ENCODE assay signal across 8 mouse cellular contexts in genomic region chr14:20138484-20139355, GRCm38 (mm10). TPM values are rescaled to one million over a fixed set of nuclear protein-coding genes. Genes with fewer than 3 reads are reported as not detected.
DNase-seq lines count a peak whose midpoint lies in the region; ATAC-seq and TF ChIP-seq lines count a peak whose summit lies in the region.

Gene Saysd1 (minus strand): TSS chr14:20138534.

- no peak within 1 kb of the TSS for H3K4me2 ChIP-seq in forebrain, embryonic 16.5 days (ENCODE audit: low read length)
- no peak within 1 kb of the TSS for H3K4me2 ChIP-seq in midbrain, embryonic 14.5 days (ENCODE audit: low read length)

- H3K9ac ChIP-seq in ES-E14 (ENCODE audit: insufficient read depth, low read depth, low read length, poor library complexity, severe bottlenecking): no peak within 1 kb of the TSS
- H3K9ac ChIP-seq in forebrain, embryonic 16.5 days (replicated peaks; ENCODE audit: low read depth, low read length): no peak within 1 kb of the TSS
- no peak within 1 kb of the TSS for H3K9ac ChIP-seq in midbrain, embryonic 14.5 days (replicated peaks; ENCODE audit: low read length)

- 74% methylated on average over 16 of the region's 16 CpGs for WGBS in kidney, adult 2 months
- WGBS in forebrain, embryonic 16.5 days: 84% methylated on average over 16 of the region's 16 CpGs
- WGBS in midbrain, embryonic 14.5 days: 88% methylated on average over 16 of the region's 16 CpGs

- ATAC-seq in forebrain, embryonic 16.5 days: no peak
- no peak for ATAC-seq in midbrain, embryonic 14.5 days (ENCODE audit: low FRiP score, low TSS enrichment)

- in situ Hi-C loops in ES-E14 (cut with MboI; ENCODE audit: low sequenced_read_pairs in 2 of 2, unreplicated experiment in 2 of 2): no loop called here

- H3K27ac ChIP-seq in kidney, adult 2 months (ENCODE audit: insufficient read depth, low read depth, low read length): no peak within 1 kb of the TSS
- no peak within 1 kb of the TSS for H3K27ac ChIP-seq in ES-E14 (ENCODE audit: insufficient read depth, low read depth, low read length, poor library complexity, severe bottlenecking)
- no peak within 1 kb of the TSS for H3K27ac ChIP-seq in forebrain, embryonic 16.5 days (ENCODE audit: low read length)
- no peak within 1 kb of the TSS for H3K27ac ChIP-seq in midbrain, embryonic 14.5 days (replicated peaks; ENCODE audit: low read depth, low read length)
- no peak within 1 kb of the TSS for H3K27ac ChIP-seq in left cerebral cortex, adult 2 months

- intact Hi-C loops in left cerebral cortex, adult 2 months (cut with DNase I): no loop called here
- intact Hi-C loops in left cerebral cortex, postnatal 4 days (cut with DNase I): no loop called here

- no peaks in the 10 kb centered on the region; the same call in 1 of the 2 replicates for H3K36me3 ChIP-seq in kidney, adult 2 months (ENCODE audit: control insufficient read depth, insufficient read depth, low read length)
- H3K36me3 ChIP-seq in ES-E14 (ENCODE audit: control insufficient read depth, insufficient read depth, low read length, poor library complexity, severe bottlenecking): peaks cover 42% of the 10 kb centered on the region
- H3K36me3 ChIP-seq in forebrain, embryonic 16.5 days (ENCODE audit: control insufficient read depth, insufficient read depth): no peaks in the 10 kb centered on the region
- H3K36me3 ChIP-seq in midbrain, embryonic 14.5 days (ENCODE audit: control insufficient read depth, insufficient read depth, low read length): no peaks in the 10 kb centered on the region

- H3K9me3 ChIP-seq in ES-E14 (ENCODE audit: control insufficient read depth, insufficient read depth, low read depth, low read length): no peaks in the 10 kb centered on the region
- no peaks in the 10 kb centered on the region for H3K9me3 ChIP-seq in forebrain, embryonic 16.5 days (ENCODE audit: control insufficient read depth, low read length)
- no peaks in the 10 kb centered on the region for H3K9me3 ChIP-seq in midbrain, embryonic 14.5 days (ENCODE audit: control insufficient read depth, low read length)

- no peak for DNase-seq in kidney, adult 2 months
- no peak for DNase-seq in kidney, adult 11 months
- DNase-seq in ES-E14 (ENCODE audit: low read depth, low spot score): no peak
- no peak for DNase-seq in midbrain, embryonic 14.5 days
- DNase-seq in left cerebral cortex, adult 2 months (ENCODE audit: extremely low spot score in 1 of 2, low spot score in 2 of 2): no peak
- no peak for DNase-seq in left cerebral cortex, postnatal 4 days
- no peak for DNase-seq in cerebellum, adult 11-12 months

- no peak for TF ChIP-seq CTCF in kidney, adult 2 months (conservative IDR thresholded peaks at IDR 0.05; ENCODE audit: insufficient read depth, insufficient read length, low read depth, low read length)
- no peak for TF ChIP-seq CTCF in left cerebral cortex, adult 2 months (IDR thresholded peaks at IDR 0.05)

- TF ChIP-seq POLR2A in kidney, adult 2 months (IDR thresholded peaks at IDR 0.05; ENCODE audit: low read depth, low read length): no peak

- H3K4me3 ChIP-seq in kidney, adult 2 months (ENCODE audit: insufficient read depth, low read depth, low read length): no peak within 1 kb of the TSS
- H3K4me3 ChIP-seq in ES-E14 (ENCODE audit: insufficient read depth in 1 of 2, low read depth in 1 of 2, low read length in 2 of 2, poor library complexity in 1 of 2, severe bottlenecking in 1 of 2): no peak within 1 kb of the TSS
- no peak within 1 kb of the TSS for H3K4me3 ChIP-seq in forebrain, embryonic 16.5 days (replicated peaks; ENCODE audit: low read length)
- no peak within 1 kb of the TSS for H3K4me3 ChIP-seq in midbrain, embryonic 14.5 days (replicated peaks; ENCODE audit: low read depth, low read length)
- H3K4me3 ChIP-seq in left cerebral cortex, adult 2 months: no peak within 1 kb of the TSS

- no peaks in the 10 kb centered on the region for H3K4me1 ChIP-seq in kidney, adult 2 months (ENCODE audit: control insufficient read depth, insufficient read depth, low read length)
- peaks cover 0 to 25% of the 10 kb centered on the region in 2 experiments; a peak in 2 of 4 replicates for H3K4me1 ChIP-seq in ES-E14 (ENCODE audit: control insufficient read depth in 2 of 2, insufficient read depth in 2 of 2, low read length in 2 of 2, poor library complexity in 1 of 2)
- H3K4me1 ChIP-seq in forebrain, embryonic 16.5 days (replicated peaks; ENCODE audit: control insufficient read depth, insufficient read depth, low read length): 0 out of 2 replicates have a peak, but pooled peaks cover under 1% of the 10 kb centered on the region
- no peaks in the 10 kb centered on the region for H3K4me1 ChIP-seq in midbrain, embryonic 14.5 days (ENCODE audit: control insufficient read depth, insufficient read depth, low read length)

- H3K27me3 ChIP-seq in kidney, adult 2 months (replicated peaks; ENCODE audit: control insufficient read depth, insufficient read depth, low read length): no peaks in the 10 kb centered on the region
- H3K27me3 ChIP-seq in forebrain, embryonic 16.5 days (replicated peaks; ENCODE audit: control insufficient read depth, insufficient read depth, low read length): no peaks in the 10 kb centered on the region
- no peaks in the 10 kb centered on the region for H3K27me3 ChIP-seq in midbrain, embryonic 14.5 days (ENCODE audit: control insufficient read depth, insufficient read depth, low read length)

TF ChIP-seq in ES-E14, 5 proteins besides CTCF, POLR2A, EP300 and RAD21:
- peak; percentile 90 for TF ChIP-seq ZNF384 (IDR thresholded peaks at IDR 0.05; ENCODE audit: low read depth, low read length)
- TF ChIP-seq HCFC1 (IDR thresholded peaks at IDR 0.05; ENCODE audit: borderline replicate concordance, insufficient read depth, low read length): no peak

RNA-seq across cellular contexts. Expression of gene Saysd1, which starts in this region (rescaled TPM):
- 10.8 and 11.4 TPM in 2 replicates for polyA plus RNA-seq in kidney, adult 2 months (2012; rRNA removed)
- 7.2 and 11.7 TPM in 2 replicates for total RNA-seq in ES-E14 (2012; rRNA removed)
- polyA plus RNA-seq in forebrain, embryonic 16.5 days (2015; fragmentation: Nextera tagmentation; extraction: Ambion mirVana): 14.3 and 15.3 TPM in 2 replicates
- polyA plus RNA-seq in midbrain, embryonic 14.5 days (2014; fragmentation: Nextera tagmentation; extraction: Ambion mirVana): 13.7 and 15.1 TPM in 2 replicates
- 1 to 10 TPM; 4.3 to 4.7 TPM for total RNA-seq in left cerebral cortex, adult 2 months (2021)
- total RNA-seq in left cerebral cortex, postnatal 4 days (2021): 1 to 10 TPM; 5.2 to 6.0 TPM
